Mouse (Mus musculus) kidney, adult 8-10 months (tissue): Measurements from ENCODE around the gene Lrfn2.

Source experiments
- DNase-seq, 2 experiments: peaks; one replicate each; pipeline ENCODE4 v3.0.0; 2022

Gene Lrfn2

DNA sequence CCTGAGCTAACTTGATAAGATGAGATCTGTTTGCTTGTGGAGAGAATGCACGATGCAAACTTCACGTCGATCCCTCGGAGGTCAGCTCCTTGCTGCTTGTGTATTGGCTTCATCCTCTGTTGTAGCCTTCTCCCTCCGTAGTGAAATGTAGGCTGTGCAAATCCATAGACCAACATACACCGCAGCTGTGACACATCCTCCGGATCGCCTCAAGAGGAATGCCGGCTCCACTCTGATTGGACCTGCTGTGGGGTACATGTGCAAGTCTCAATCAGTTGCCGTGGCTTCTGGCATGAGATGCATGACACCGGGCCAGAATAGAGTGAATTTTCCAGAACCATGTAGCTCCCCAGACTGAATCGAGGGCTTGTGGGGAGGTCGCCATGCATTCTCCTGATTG, 36.1 kb downstream of the Lrfn2 start:
- DNase-seq = no peak

DNA sequence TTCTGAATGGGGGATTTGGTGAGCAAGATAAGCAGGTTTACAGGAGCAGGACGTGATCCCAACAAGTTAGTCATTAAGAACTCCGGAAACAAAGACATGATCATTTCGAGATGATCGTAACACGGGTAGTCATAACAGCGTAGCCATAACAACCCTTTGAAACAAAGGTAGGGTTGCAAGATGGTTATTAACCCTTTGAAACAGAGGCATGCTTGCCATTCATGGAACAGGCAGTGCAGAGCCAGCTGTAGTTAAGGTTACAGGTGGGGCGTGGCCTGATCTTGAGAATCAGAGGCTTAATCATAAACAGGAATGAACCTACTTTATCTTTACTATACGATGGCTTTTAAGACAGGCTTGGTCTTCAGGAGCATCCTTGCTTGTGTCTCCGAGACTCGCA, 39.1 kb downstream of the Lrfn2 start:
- no peak for DNase-seq

DNA sequence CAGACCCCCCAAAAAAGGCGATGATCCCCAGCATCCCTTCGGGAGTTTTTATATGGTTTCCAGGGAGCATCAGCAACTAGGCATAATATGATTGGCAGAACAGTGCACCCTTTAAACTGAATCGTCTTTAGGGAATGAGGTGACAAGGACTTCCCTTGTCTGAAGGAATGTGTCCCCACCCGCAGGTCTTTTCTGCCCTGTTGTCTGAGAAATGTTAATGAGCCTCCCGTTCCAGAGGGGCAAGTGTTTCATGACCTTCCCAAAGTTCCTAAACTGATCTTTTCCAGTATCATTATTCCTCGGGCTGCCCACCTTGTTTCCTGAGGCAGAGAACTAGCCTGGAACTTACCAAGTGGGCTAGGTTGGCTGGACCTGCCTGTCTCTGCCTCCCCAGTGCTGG, 40.7 kb downstream of the Lrfn2 start:
- DNase-seq = no peak

DNA sequence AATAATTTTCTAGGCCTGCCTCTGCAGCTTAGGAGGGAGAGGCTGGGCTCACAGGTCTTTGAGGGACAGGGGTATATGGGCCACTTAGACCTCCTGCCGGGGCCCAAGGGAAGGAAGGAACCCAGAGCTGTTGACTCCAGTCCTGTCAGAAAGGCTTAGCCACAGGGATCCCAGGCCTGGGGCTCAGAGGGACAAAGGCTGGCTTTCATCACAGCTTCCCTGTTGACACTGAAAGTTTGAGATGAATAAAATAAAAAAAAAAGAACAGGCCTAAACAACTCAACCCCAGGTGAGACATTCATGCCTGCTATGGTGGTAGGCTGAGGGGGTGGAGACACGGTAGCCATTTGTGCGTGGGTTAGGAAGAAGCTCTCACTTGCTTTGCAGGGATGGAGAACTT, 41.2 kb downstream of the Lrfn2 start:
- no peak for DNase-seq

DNA sequence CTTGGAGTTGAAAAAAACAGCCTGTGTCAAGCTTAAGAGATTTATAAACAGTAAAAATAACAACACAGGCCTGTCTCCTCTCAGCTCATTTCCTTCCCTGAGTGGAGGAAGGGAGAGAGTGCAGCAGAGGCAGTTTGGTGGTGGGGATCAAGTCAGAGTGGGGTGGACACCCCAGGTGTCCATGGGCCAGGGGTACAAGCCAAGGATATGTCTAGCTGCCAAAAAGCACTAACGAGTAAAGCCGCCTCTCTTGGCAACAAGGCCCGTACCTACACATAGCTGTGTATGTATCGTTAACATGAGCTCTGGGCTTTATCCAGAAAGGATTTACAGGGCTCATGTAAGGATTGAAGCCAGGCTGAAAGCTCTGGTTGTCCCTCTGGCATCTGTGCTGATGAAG, 42.9 kb downstream of the Lrfn2 start:
- no peak for DNase-seq

DNA sequence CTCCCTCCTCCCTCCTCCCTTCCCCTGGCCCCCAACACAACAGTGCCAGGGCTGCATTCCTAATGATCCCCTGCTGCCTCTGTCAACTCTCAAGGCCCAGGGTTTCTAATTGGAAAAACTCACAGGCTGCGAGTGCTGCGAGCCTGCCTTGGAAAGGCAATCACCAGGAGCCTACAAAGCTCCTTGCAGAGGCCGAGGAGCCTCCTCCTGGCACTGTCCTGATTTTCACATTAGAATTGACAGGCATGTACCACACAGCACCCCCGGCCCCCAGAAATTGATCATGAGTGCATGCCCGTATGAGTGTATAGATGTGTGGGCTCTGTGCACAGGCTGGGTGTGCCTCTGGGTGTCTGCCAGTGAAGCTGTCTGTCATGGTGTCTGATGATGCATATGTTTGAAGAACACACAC, 44.4 kb downstream of the Lrfn2 start:
- DNase-seq = no peak

DNA sequence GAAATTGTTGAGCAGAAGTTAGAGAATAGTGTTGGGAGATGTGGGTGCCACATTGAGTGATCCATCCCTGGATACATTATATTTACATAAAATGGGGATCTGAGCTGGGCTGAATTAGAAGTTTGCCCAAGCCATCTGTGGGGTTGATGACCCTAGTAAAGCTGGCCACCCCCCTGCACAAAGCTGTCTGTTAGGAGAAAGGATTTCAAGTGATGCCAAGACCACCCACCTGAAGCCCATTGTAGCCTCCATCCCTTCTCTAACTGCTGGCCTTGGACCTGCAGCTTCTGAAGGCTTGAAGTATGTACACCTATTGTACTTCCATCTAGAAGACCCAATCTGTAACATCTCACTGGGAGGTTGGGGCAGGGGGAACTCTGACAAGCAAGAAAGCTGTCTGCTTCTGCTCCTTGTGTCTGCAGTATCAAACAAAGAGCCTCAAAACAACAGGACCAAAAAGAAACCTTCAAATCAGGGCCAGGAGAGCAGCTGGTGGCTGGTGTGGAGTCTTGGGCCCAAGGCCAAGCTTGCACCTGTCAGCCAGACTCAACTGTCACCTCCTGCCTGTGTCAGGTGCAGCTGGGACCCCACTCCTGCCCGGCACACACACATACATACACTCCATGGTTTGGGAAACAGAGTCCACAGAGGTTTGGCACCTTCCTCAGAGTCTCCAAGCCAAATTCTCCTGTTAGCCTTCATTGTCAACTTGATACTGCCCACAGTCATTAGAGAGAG, 63.2 kb downstream of the Lrfn2 start:
- DNase-seq = no peak

DNA sequence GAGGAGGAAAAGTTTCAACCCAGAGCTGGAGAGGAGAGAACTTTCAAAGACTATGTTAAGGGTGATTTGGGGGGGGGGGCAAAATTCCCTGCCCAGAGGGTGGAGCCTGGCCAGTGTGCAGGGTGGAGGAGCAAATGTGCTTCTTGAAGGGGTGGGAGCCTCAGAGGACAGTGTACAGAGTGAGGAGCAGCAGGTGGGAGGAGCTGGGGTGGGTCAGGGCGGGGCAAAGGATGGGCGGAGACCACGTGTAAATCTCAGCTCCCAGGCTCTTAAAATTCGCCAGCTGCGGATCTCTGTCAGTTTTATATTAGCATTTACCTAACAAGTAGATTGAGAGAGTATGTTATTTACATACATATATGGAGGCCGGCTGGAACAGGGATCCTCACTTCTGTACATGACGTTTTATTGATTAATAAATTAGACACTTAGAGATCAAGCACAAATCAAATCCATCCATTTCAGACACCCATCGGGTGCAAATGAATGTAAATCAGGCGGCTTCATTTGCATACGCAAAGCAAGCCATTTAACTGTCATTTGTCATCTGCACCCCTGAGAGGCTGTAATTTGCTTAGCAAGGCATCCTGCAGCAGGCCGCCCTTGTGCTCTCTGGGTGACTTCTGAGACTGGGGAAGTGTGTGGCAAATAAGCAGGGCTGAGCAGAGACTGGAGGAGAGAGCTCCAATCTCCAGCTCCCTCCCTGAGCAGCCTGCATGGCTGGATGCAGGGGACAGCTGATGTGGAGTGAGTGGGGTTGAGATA, 67.5 kb downstream of the Lrfn2 start:
- no peak for DNase-seq

DNA sequence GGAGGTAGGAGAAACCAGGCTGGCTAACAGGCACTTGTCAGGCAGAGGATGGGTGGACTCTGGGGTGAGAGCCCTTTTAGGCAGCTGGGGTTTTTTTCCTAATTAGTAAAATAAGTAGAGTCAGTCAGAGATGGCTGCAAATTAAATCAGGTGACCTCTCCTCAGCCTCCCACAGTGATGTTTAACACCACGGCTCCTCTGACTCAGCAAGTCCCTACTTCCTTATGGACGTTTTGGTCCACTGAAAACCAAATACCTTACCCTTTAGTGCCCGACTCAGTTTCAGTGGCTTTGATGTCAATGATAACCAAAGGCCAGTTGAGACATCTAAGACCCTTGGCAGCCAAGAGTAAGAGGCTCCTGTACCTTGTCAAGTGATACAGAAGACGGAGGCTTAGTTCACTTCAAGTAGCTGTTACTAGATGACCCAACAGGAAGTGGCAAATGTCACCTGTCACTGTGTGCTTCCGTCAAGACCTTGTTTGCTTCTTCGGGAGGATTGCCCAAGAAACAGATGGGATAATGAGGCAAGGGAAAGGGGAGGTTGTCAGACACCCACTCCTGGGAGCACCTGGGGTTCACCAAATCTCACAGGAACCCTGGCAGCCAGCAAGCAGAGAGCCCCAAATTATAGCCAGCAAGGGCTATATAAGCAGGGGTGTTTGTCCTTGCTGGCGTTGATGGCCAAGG, 77.3 kb downstream of the Lrfn2 start:
- no peak for DNase-seq

DNA sequence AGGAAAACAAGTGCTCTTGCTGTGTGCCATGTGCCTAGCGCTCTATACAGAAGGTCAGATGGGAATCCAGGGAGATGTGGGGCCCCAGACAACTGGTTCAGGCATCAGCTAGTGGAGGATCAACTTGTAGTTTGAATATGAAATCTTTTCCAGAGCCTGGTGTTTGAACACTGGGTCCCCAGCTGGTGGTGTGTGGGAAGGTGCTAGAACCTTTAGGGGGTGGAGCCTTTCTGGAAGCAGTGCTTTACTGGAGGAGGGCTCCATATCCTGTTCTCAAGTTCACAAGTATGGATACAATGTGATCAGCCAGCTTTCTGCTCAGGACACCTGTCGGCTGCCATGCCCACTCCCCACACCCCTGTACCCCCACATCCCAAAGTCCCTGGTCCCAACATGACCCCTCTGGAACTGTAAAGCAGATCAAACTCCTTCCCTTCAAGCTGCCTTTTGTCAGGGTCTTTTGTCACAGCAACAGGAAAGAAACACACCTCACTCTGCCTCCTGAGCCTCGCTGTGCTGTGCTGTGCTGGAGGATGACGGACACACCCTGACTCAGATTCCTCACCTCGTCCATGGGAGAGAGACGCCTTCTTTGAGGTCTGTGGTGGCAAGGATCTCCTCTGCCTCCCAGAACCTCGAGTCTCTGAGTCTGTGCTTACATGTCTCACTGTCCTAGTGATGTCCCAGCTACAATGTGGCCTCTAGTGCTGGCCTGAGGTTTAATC, 81.9 kb downstream of the Lrfn2 start:
- no peak for DNase-seq

DNA sequence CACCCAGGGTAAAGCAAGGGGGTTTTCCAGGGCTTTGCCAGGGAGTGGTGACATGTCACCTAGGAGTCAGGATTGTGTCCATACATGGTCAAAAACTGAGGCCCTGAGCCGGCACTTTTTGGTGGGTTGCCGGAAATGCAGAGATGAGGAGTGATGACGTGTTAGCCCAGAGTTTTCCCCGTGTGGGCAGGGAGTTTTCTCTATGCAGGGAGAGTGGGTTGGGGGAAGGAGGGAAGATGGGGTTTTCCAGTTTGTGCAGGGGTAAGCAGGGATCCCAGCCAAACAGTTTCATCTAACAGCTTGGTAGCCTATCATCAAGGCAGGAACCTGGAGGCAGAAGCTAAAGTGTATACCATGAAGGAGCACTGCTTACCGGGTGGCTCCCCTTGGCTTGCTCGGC, 83.2 kb downstream of the Lrfn2 start:
- no peak for DNase-seq

DNA sequence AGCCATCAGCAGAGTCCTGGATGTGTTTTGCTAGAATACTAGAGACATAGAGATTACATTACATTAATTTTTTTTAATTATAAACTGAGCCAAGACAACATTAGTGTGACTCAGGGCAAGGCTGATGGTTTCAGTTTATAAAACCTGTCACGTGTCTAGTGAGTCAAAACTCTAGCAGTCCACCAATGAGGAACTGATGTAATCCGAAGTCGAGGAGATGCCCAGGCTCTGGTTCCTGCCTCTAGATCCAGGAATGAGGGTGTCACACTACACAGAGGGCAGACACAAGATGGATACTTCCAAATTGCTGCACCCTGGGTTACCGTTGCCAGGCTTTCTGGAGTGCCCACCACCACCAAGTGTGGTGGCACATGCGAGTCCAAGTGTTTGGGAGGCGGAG, 84.0 kb downstream of the Lrfn2 start:
- no peak for DNase-seq

DNA sequence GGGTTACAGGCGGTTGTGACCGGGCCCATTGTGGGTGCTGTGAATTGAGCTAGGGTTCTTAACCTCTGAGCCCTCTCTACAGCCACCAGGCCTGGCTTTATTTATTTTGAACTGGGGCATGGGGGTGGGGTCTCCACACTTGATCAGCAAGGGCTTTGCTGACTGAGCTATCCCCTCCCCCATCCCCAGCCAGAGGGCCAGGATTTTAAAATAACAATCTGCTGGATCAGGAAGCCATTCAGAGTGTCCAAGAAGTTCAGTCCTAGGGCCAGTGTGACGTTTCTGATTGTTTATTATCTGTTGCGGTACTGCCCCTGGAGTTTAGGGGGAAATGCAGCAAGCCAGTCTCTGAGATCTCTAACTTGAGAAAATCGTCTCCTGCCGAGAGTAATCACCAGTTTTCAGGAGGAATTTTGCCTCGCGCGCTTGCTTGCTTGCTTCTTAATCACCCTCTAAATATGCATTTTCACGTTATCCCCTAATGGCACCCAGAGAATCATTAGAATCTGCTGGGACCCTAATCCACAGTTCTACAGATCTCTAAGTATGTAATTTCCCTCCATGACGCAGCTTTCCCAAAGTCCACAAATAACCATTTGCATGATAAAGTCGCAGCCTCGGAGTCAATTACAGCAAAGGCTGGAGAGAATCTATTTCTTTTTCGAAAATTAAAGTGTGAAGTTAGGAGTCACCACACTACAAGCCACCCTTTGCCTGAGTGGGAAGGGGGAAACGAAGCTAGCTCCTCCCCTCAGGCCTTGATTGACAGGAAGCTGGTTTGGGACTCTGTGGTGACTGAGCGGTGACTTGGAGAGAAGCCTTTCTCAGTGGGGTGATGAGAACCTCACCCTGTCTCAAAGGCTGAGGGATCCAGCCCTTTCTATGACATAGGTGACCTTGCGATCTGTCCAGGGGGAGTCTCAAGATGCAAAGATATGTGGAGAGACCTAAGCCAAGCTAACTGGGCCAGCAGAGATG, 85.5 kb downstream of the Lrfn2 start:
- DNase-seq = no peak

DNA sequence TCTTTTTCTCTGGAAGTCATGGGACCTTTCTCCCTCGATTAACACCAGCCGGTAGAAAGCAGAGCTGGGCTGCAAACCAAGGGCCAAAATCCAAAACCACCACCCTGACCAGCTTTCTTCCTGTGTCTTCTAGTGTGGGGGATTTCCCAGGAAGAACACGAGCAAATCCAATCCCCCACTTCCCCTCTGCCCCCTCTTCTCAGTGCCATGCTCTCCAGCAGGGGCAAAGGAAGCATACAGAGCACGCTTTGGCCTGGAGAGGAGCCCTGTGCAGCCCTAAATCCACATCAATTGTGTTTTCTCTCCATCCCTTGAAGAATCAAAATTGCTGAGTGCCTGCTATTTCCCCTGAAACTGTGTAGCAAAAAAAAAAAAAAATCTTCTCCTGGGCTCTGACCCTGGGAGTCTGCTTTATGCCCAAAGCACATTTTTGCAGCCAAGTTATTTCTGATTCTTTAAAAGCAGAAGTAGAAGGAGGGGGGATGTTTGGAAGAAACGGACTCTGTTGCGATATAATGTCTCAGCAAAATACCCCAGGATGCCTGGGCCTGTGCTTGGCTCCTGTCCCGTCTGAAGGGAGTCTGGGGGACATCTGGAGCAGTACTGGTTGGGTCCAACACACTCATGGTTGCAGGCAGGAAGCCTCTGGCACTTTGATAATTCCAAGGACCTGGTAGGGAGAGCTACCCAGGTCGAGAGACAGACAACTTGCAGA, 86.8 kb downstream of the Lrfn2 start:
- DNase-seq = no peak

DNA sequence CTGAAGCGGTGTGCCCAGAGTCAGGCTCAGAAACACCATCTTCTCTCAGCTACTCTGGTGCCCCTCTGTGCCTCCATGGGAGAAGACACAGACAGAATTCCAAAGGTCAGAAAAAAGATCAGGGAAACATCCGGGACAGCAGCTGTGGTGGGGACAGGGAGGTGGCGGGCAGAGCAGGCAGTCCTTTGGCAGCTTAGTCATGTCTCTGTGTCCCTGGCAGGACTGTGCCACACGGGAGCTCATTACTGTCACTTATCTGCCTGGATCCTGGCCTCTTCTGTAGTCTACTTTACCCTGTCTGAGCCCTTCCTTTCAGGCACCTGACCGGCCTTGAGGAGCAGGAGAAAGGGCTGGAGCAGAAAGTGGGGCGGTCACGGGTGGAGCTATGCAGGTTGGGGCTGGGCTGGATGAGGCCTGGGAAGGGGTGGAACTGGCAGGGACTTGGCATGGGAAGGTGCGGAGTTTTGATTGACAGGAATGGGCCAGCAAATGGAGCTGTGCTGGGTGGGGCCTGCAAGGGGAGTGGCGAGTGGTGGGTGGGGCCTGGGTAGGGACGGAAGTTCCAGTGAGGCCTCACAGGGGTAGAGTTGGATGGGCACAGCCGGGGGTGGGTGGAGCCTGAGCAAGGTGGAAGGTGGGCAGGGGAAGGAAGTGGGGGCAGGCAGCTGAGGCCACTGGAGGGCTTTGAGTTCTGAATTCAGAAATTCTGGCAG, 97.5 kb downstream of the Lrfn2 start:
- peak; percentile 4 to 22 for DNase-seq

DNA sequence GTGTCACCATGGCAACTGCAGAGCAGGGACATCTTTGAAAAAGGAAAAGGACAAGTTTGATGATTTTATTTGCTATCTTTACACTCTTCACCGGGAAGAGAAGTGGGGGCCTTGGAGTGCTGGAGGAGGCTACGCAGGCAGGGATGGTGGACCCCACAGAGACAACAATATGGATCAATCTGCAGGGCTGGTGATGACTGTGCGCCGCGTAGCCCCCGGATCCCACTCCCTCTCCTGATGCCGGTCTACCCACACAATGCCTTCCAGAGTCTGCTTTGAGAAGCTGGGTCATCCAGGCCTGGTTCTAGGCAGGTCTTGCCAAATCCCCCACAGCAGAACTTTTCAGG, 98.1 kb downstream of the Lrfn2 start:
- DNase-seq = no peak

DNA sequence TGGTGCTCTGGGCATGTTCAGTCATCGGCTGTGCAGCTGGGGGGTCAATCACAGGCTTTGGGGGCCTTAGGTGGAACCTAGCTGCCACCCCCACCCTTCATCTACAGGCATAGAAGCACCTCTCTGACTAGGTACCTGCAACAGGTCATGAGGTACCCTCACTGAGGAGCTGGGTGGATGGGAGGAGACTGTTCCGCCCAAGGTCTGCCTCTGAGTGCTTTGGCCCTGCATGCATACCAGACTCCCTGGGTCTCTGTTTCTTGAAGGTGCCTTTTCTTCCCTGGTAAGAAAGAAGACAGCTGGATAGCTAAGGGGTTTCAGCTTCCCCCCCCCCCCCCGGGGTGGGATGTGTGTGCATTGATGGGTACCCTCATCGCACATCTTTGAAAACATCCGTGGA, 98.7 kb downstream of the Lrfn2 start:
- no peak for DNase-seq

DNA sequence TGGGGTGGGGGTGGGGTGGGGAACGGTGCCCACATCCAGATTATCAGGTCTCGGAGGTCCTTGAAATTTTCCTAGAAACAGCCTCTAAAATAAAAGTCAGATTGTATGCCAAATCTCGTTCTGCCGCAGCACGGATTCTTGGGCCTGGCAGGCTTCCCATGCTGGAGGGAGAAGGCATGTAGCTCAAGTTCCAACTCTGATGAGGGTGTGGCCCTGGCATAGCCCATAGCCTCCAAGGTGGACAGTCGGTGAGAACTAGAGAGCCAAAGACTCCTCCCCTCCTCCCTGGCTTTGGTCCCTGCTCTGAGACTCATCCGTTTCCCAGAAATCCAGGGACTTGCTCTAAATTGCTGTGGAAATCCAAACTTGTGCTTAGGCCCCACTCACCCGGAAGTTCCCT, 99.6 kb downstream of the Lrfn2 start:
- DNase-seq = peak in 1 of 2 experiments; percentile 12

DNA sequence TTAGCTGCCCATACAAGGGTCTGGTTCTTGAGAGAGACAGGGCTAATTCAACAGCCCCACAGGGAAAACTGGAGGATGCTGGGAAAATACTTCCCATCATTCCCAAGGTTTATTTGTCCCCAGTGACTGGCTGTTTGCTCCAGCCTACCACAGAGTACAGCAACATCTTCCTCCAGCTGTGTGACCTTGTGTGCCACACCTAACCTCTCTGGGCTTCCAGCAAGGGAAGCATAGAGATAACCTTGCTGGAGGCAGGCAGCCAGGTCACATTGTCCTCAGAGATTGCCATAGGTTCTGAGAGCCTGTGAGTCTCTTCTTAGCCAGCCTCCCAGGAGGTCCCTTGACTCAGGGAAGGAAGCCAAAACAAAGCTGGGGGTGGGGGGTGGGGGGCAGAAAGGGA, 101.1 kb downstream of the Lrfn2 start:
- peak; percentile 20 to 37 for DNase-seq

DNA sequence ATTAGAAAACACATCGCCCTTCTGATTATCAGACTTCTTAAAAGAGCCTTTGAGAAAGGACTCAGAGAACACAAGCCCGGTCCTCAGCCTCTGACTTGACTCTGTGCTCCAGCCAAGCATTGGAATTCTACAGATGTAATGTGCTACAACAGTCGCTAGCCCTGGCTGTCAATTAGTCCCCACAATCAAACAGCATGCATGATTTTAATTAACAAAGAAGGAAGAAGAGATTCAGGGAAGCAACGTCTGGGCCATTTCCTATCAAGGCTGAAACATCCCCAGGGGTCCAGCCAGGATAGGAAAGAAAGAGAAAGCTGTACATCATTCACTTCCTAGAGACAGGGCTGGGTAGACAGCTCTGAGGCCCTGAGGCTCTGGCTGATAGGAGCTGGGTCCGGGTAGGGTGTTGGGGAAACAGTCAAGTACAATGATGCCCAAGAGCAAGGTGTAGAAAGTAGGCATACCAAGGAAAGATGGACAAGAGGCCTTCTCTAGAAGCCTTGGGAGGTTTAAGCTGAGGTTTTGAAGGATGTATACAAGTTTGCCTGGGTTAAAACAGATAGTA, 101.6 kb downstream of the Lrfn2 start:
- DNase-seq = no peak

DNA sequence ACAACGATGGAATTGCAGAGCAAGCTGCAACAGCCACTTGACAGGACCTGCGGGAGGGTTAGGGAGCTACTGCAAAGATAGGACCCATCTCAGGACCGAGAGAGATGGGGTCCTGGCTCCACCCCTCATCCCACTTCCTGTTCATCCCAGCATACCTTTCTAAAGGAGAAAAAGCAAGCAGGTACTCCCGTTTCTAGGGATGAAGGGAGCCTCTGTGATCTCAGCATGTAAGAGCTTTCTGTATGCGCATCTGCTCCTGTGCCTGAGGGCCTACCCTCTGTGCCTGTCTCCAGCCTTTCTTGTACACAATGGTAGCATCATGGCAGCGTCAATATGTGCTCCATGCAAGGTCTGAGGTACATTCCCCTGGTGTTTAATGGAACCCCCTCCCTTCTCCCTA, 102.9 kb downstream of the Lrfn2 start:
- DNase-seq = no peak
